29 mouse cellular contexts compared by ENCODE assay signal in the genomic region with DNA sequence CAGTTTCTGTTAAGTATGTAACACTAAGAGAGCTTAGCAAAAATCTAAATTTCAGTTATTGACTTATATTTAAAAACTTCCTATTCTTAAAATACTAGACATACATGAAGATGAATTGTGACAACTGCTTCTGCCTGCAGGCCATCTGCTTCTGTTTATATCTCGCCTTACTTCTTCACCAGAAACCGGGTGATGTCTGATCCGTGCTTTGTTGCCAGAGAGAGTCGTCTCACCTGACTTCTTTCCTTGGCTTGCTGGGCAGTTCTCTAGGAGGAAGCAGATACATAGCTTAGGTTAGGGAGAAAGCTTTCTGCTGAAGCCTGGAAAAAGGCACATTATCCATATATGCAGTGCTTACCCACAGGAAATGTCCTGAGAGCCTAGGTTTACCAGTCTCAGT.
DNase-seq lines count a peak whose midpoint lies in the region; TF ChIP-seq lines count a peak whose summit lies in the region.
"Had no signal": no experiment of that assay in that cellular context is flagged by ENCODE, and none has a peak within 500 bp of the region (broad histone marks: within the 10 kb centered on the region; RNA-seq: fewer than 3 reads in every experiment).

No protein-coding gene starts in this region.

- no peak overlapping the region for H3K4me3 ChIP-seq in left cerebral cortex, adult 2 months
- H3K4me3 ChIP-seq: erythroblast, embryonic 14.5 days; forebrain, embryonic 13.5 days; hindbrain, embryonic 12.5 days; limb, embryonic 10.5 days; limb, embryonic 15.5 days; liver, embryonic 13.5 days; megakaryocyte, embryonic 14.5 days; midbrain, embryonic 12.5 days; myocyte; neural tube, embryonic 13.5 days had no signal

- TF ChIP-seq CTCF in left cerebral cortex, adult 2 months (IDR thresholded peaks at IDR 0.05), result no peak

- DNase-seq in frontal cortex, adult 2 months (ENCODE audit: extremely low spot score in 1 of 2, low spot score in 1 of 2), result peak; percentile 63 to 73
- DNase-seq in frontal cortex, postnatal 25 days (ENCODE audit: low spot score in 2 of 2), result no peak
- no peak for DNase-seq in left cerebral cortex, adult 2 months (ENCODE audit: extremely low spot score in 1 of 2, low spot score in 2 of 2)
- DNase-seq in left cerebral cortex, postnatal 4 days, result no peak
- peak; percentile 18 for DNase-seq in induced T-regulatory cell, adult 2 months (ENCODE audit: low read depth)
- peak; percentile 41 to 61 for DNase-seq in right cerebral cortex, postnatal 36 days (ENCODE audit: low spot score in 2 of 2)
- no peak for DNase-seq in natural killer cell, adult 2 months (ENCODE audit: low spot score in 2 of 2)
- DNase-seq: adrenal gland, postnatal 25 days; cerebellum, adult 18-20 months; cerebellum, postnatal 14 days; gastrocnemius, postnatal 14 days; heart, postnatal 36 days; kidney, adult 9 months; kidney, postnatal 10 days; liver, embryonic 13.5 days; lung, adult 18-20 months; lung, postnatal 4 days; thymus, adult 2 months; thymus, postnatal 4 days had no signal

- H3K27ac ChIP-seq in left cerebral cortex, adult 2 months, result peak overlapping the region; percentile 69
- H3K27ac ChIP-seq: forebrain, embryonic 13.5 days; hindbrain, embryonic 12.5 days; hindbrain, postnatal 0 days; limb, embryonic 10.5 days; limb, embryonic 15.5 days; liver, embryonic 13.5 days; midbrain, embryonic 12.5 days; neural tube, embryonic 13.5 days had no signal

- intact Hi-C loops in left cerebral cortex, adult 2 months (cut with DNase I), result no loop called here
- intact Hi-C loops in left cerebral cortex, postnatal 4 days (cut with DNase I), result no loop called here

Comparison
In these comparisons a context has a peak if more than half of its experiments do, and no peak if none do; other contexts are left out.
1. DNase-seq: peak in frontal cortex, adult 2 months (2 of 2), induced T-regulatory cell, adult 2 months (single experiment) and right cerebral cortex, postnatal 36 days (2 of 2); none in frontal cortex, postnatal 25 days (0 of 2), left cerebral cortex, adult 2 months (0 of 2), left cerebral cortex, postnatal 4 days (single experiment) and natural killer cell, adult 2 months (0 of 2).